Mouse (Mus musculus): Measurements from ENCODE around the gene Hnrnpf. TPM values are rescaled to one million over a fixed set of nuclear protein-coding genes. Genes with fewer than 3 reads are reported as not detected.

Hnrnpf gene
- total and polyA plus RNA-seq, 3 experiments: 598 to 1,196 (median 790) TPM

GRCm38 (mm10) chr6:117907301-117907978 is 7.3 kb downstream of the Hnrnpf start:
- peak; percentile 85 for DNase-seq (ENCODE audit: extremely low read depth)
- in situ Hi-C loops (cut with MboI; ENCODE audit: low pct_ligation_motif_present, low pct_unique_long_range_greater_than_20kb, low sequenced_read_pairs) (no loop called here), dilution Hi-C loops (cut with MboI; ENCODE audit: extremely low pct_ligation_motif_present, extremely low pct_unique_long_range_greater_than_20kb, low sequenced_read_pairs) (no loop called here)
- no peaks in the 10 kb centered on the region for H3K9me3 ChIP-seq (replicated peaks; ENCODE audit: low read length)
- peaks cover 88% of the 10 kb centered on the region for H3K79me2 ChIP-seq (replicated peaks; ENCODE audit: control insufficient read depth, extremely low read depth, insufficient read depth, poor library complexity, severe bottlenecking)
- peak overlapping the region; percentile 86 to 99 (median 96) for H3K4me3 ChIP-seq (replicated peaks in 1 of 3; ENCODE audit: low read depth in 2 of 3, low read length in 2 of 3, poor library complexity in 1 of 3)
- peak overlapping the region; percentile 85 for H3K27ac ChIP-seq (ENCODE audit: insufficient read depth, low read depth)
- peak overlapping the region; percentile 82; the same call in 1 of the 2 replicates for H3K4me2 ChIP-seq (ENCODE audit: insufficient read depth, low read depth, poor library complexity, severe bottlenecking)
- peaks cover 0 to 12% of the 10 kb centered on the region in 2 experiments for H3K36me3 ChIP-seq (replicated peaks in 1 of 2; ENCODE audit: control insufficient read depth in 1 of 2, insufficient read depth in 1 of 2, low read length in 1 of 2)
- no peak for TF ChIP-seq ZKSCAN1 (IDR thresholded peaks at IDR 0.05; ENCODE audit: borderline replicate concordance, low read depth, low read length)
- no peak for TF ChIP-seq EP300 (IDR thresholded peaks at IDR 0.05; ENCODE audit: low read length)
- TF ChIP-seq ZC3H11A (IDR thresholded peaks at IDR 0.05; ENCODE audit: low read depth, low read length): no peak
- peak; percentile 49; the same call in 1 of the 2 replicates for TF ChIP-seq ELF1 (IDR thresholded peaks at IDR 0.05; ENCODE audit: low read depth, low read length)
- TF ChIP-seq E2F4 (IDR thresholded peaks at IDR 0.05; ENCODE audit: insufficient replicate concordance, low read depth, low read length): no peak
- no peak for TF ChIP-seq GABPA (IDR thresholded peaks at IDR 0.05; ENCODE audit: insufficient replicate concordance, low read depth, low read length)
- TF ChIP-seq SIN3A (IDR thresholded peaks at IDR 0.05; ENCODE audit: low read length): peak; percentile 86
- TF ChIP-seq NELFE (IDR thresholded peaks at IDR 0.05; ENCODE audit: low read depth, low read length): peak; percentile 35; the same call in 1 of the 2 replicates
- no peak for TF ChIP-seq RCOR1 (conservative IDR thresholded peaks at IDR 0.05; ENCODE audit: low read depth, low read length)
- TF ChIP-seq MEF2A (IDR thresholded peaks at IDR 0.05; ENCODE audit: borderline replicate concordance, low read depth, low read length): 0 out of 2 replicates have a peak, but pooled peaks have one; percentile 23
- TF ChIP-seq MAX (IDR thresholded peaks at IDR 0.05; ENCODE audit: low read length): peak; percentile 92
- TF ChIP-seq MAFK (IDR thresholded peaks at IDR 0.05; ENCODE audit: insufficient replicate concordance, low read length): no peak
- peak; percentile 63 for TF ChIP-seq POLR2AphosphoS2 (IDR thresholded peaks at IDR 0.05; ENCODE audit: low read depth, low read length)
- TF ChIP-seq MXI1 (IDR thresholded peaks at IDR 0.05; ENCODE audit: low read depth, low read length): peak; percentile 99
- no peak for TF ChIP-seq SMC3 (IDR thresholded peaks at IDR 0.05; ENCODE audit: low read depth, low read length)
- TF ChIP-seq ZNF384 (IDR thresholded peaks at IDR 0.05; ENCODE audit: low read depth, low read length): no peak
- TF ChIP-seq ETS1 (conservative IDR thresholded peaks at IDR 0.05; ENCODE audit: low read depth, low read length): peak; percentile 41; the same call in 1 of the 2 replicates
- peak; percentile 60; the same call in 1 of the 2 replicates for TF ChIP-seq UBTF (IDR thresholded peaks at IDR 0.05; ENCODE audit: low read depth, low read length)
- TF ChIP-seq HCFC1 (IDR thresholded peaks at IDR 0.05; ENCODE audit: low read depth, low read length): peak; percentile 32; the same call in 1 of the 2 replicates
- peak; percentile 66 for TF ChIP-seq TCF12 (IDR thresholded peaks at IDR 0.05; ENCODE audit: low read depth, low read length)
- TF ChIP-seq POLR2A (IDR thresholded peaks at IDR 0.05; ENCODE audit: low read depth, low read length): peak; percentile 78
- peak; percentile 82 for TF ChIP-seq USF1 (IDR thresholded peaks at IDR 0.05; ENCODE audit: low read depth, low read length)
- TF ChIP-seq CHD1 (IDR thresholded peaks at IDR 0.05; ENCODE audit: low read depth, low read length): no peak
- peak; percentile 42; the same call in 1 of the 2 replicates for TF ChIP-seq USF2 (conservative IDR thresholded peaks at IDR 0.05; ENCODE audit: low read depth, low read length)
- no peak for TF ChIP-seq JUN (IDR thresholded peaks at IDR 0.05; ENCODE audit: insufficient read depth, low read depth, low read length)
- TF ChIP-seq NRF1 (IDR thresholded peaks at IDR 0.05; ENCODE audit: low read depth, low read length): no peak
- no peak for TF ChIP-seq PAX5 (IDR thresholded peaks at IDR 0.05; ENCODE audit: low read length)
- peak; percentile 95 for TF ChIP-seq BHLHE40 (IDR thresholded peaks at IDR 0.05; ENCODE audit: low read depth, low read length)
- no peak for TF ChIP-seq KAT2A (IDR thresholded peaks at IDR 0.05; ENCODE audit: insufficient replicate concordance, low read length)
- TF ChIP-seq IRF4 (IDR thresholded peaks at IDR 0.05; ENCODE audit: low read depth, low read length): peak; percentile 45
- 0 out of 2 replicates have a peak, but pooled peaks have one; percentile 39 for TF ChIP-seq MAZ (IDR thresholded peaks at IDR 0.05; ENCODE audit: low read depth, low read length)
- 0 out of 2 replicates have a peak, but pooled peaks have one; percentile 12 for TF ChIP-seq CHD2 (IDR thresholded peaks at IDR 0.05; ENCODE audit: low read length)
- peak; percentile 81 for TF ChIP-seq MYC (IDR thresholded peaks at IDR 0.05; ENCODE audit: low read depth, low read length)
- no peak for TF ChIP-seq ZMIZ1 (IDR thresholded peaks at IDR 0.05; ENCODE audit: low read depth, low read length)
- no peak for TF ChIP-seq RAD21 (IDR thresholded peaks at IDR 0.05; ENCODE audit: low read depth, low read length)
- TF ChIP-seq JUND (conservative IDR thresholded peaks at IDR 0.05; ENCODE audit: low read depth, low read length): no peak
- no peak for TF ChIP-seq TBP (conservative IDR thresholded peaks at IDR 0.05; ENCODE audit: low read depth, low read length)
- no peak for TF ChIP-seq CTCF (conservative IDR thresholded peaks at IDR 0.05 in 1 of 2, IDR thresholded peaks at IDR 0.05 in 1 of 2; ENCODE audit: low read depth in 2 of 2, low read length in 2 of 2)
- H3K27me3 ChIP-seq (replicated peaks): no peaks in the 10 kb centered on the region
- H3K9ac ChIP-seq (ENCODE audit: insufficient read depth, low read depth): peak overlapping the region; percentile 95
- H3K4me1 ChIP-seq (ENCODE audit: control insufficient read depth in 1 of 2, insufficient read depth in 2 of 2): peaks cover 6 to 43% of the 10 kb centered on the region in 2 experiments; a peak in 3 of 4 replicates

Data from CH12.LX (cell line).